Mouse (Mus musculus): ENCODE measurements at regions not wholly inside any gene's neighbourhood (a gene's known extent, or its start where the extent isn't known, plus 50 kb on each side); places are given as distances from the start of the nearest gene placed in this dataset.
A peak's percentile ranks its signal among the peaks of the same experiment; 100 is the strongest.

- TF ChIP-seq POLR2A (IDR thresholded peaks at IDR 0.05; ENCODE audit: borderline replicate concordance, extremely low read depth, insufficient read depth, insufficient read length, poor library complexity, severe bottlenecking) (no peak), CTCF (IDR thresholded peaks at IDR 0.05; ENCODE audit: borderline replicate concordance, extremely low read depth, insufficient read depth, insufficient read length) (no peak)
- DNase-seq (ENCODE audit: low read depth): peak; percentile 91
Measured at GRCm38 (mm10) chr6:15639378-15639777, 81.1 kb upstream of the Mdfic start.

GRCm38 (mm10) chr6:15639809-15640479, 80.5 kb upstream of the Mdfic start:
- TF ChIP-seq CTCF (IDR thresholded peaks at IDR 0.05; ENCODE audit: borderline replicate concordance, extremely low read depth, insufficient read depth, insufficient read length): no peak
- no peak for TF ChIP-seq POLR2A (IDR thresholded peaks at IDR 0.05; ENCODE audit: borderline replicate concordance, extremely low read depth, insufficient read depth, insufficient read length, poor library complexity, severe bottlenecking)
- DNase-seq (ENCODE audit: low read depth): peak; percentile 53

- no peak for TF ChIP-seq CTCF (IDR thresholded peaks at IDR 0.05; ENCODE audit: borderline replicate concordance, extremely low read depth, insufficient read depth, insufficient read length)
- no peak for TF ChIP-seq POLR2A (IDR thresholded peaks at IDR 0.05; ENCODE audit: borderline replicate concordance, extremely low read depth, insufficient read depth, insufficient read length, poor library complexity, severe bottlenecking)
Measured at GRCm38 (mm10) chr6:15644311-15644710, 76.2 kb upstream of the Mdfic start.

GRCm38 (mm10) chr6:15647499-15647898, 73.0 kb upstream of the Mdfic start:
- DNase-seq (ENCODE audit: low read depth): no peak
- TF ChIP-seq POLR2A (IDR thresholded peaks at IDR 0.05; ENCODE audit: borderline replicate concordance, extremely low read depth, insufficient read depth, insufficient read length, poor library complexity, severe bottlenecking): no peak
- TF ChIP-seq CTCF (IDR thresholded peaks at IDR 0.05; ENCODE audit: borderline replicate concordance, extremely low read depth, insufficient read depth, insufficient read length): no peak

More at GRCm38 (mm10) chr6:15644311-15644710, 76.2 kb upstream of the Mdfic start:
- no peak for DNase-seq (ENCODE audit: low read depth)
